Mouse (Mus musculus) lung, postnatal 0 days (tissue): ENCODE measurements around the gene Eml6. TPM values are rescaled to one million over a fixed set of nuclear protein-coding genes. Genes with fewer than 3 reads are reported as not detected.

Source experiments
- ATAC-seq: fragments of 200-750 bp; cut with Nextera tagmentation; 2 replicates; pipeline ENCODE4 v1.8.0; 2017; ENCODE audit warnings: moderate library complexity
- DNase-seq: peaks from one replicate; pipeline ENCODE4 v3.0.0-alpha.2; 2016; ENCODE audit warnings: low spot score
- H3K27ac ChIP-seq: fragments of 300-500 bp; sonication (generic); 2 replicates; pipeline ENCODE4 v1.5.1; 2014; ENCODE audit warnings: antibody characterized with exemption, mild to moderate bottlenecking, low read length, mixed read lengths
- H3K27me3 ChIP-seq: fragments of 300-500 bp; sonication (generic); replicated peaks from 2 replicates; pipeline ENCODE4 v1.6.1; 2014; ENCODE audit warnings: low read length, mixed read lengths; ENCODE audit not compliant: insufficient read depth
- H3K36me3 ChIP-seq: fragments of 300-500 bp; sonication (generic); 2 replicates; pipeline ENCODE4 v1.6.1; 2014; ENCODE audit warnings: low read length, mixed read lengths; ENCODE audit not compliant: insufficient read depth
- H3K4me1 ChIP-seq: fragments of 300-500 bp; sonication (generic); 2 replicates; pipeline ENCODE4 v1.6.1; 2014; ENCODE audit warnings: antibody characterized with exemption, low read depth, low read length, mixed read lengths; ENCODE audit not compliant: insufficient read depth
- H3K4me2 ChIP-seq: fragments of 300-500 bp; sonication (generic); replicated peaks from 2 replicates; pipeline ENCODE4 v1.6.1; 2014; ENCODE audit warnings: low read depth, mild to moderate bottlenecking, low read length, moderate library complexity, mixed read lengths
- H3K4me3 ChIP-seq: fragments of 300-500 bp; sonication (generic); 2 replicates; pipeline ENCODE4 v1.5.1; 2014; ENCODE audit warnings: low read depth, low read length
- H3K9ac ChIP-seq: fragments of 300-500 bp; sonication (generic); replicated peaks from 2 replicates; pipeline ENCODE4 v1.6.1; 2014; ENCODE audit warnings: low read depth, mild to moderate bottlenecking
- H3K9me3 ChIP-seq: fragments of 300-500 bp; sonication (generic); 2 replicates; pipeline ENCODE4 v1.6.1; 2016; ENCODE audit warnings: low read length, mixed read lengths
- CTCF ChIP-seq: IDR thresholded peaks from 2 replicates; pipeline ENCODE4 v1.5.1; 2016; ENCODE audit warnings: antibody characterized with exemption, mild to moderate bottlenecking
- EP300 ChIP-seq: IDR thresholded peaks from 2 replicates; pipeline ENCODE4 v1.6.1; 2016; ENCODE audit warnings: antibody characterized with exemption, mild to moderate bottlenecking, control low read depth
- WGBS: fragments of 180-500 bp; shearing (Covaris S2); extraction: QIAGEN DNeasy Blood & Tissue Kit; methylation state at CpG from one replicate; pipeline ENCODE4 v1.1.7; 2014; 5-methylcytosine and 5-hydroxymethylcytosine counted together
- polyA plus RNA-seq: library from polyadenylated mRNA; unstranded; fragments of >200 nt; fragmentation: Nextera tagmentation; extraction: Ambion mirVana; gene quantifications from 2 replicates; pipeline ENCODE4 v1.2.1, GENCODE M21; 2015

Gene Eml6
- polyA plus RNA-seq, 1 experiment from 2014 or later: 0.39 TPM

GRCm38 (mm10) chr11:29801432-29802427, 224.1 kb downstream of the Eml6 start:
- H3K27me3 ChIP-seq: no peaks in the 10 kb centered on the region
- no peaks in the 10 kb centered on the region for H3K4me1 ChIP-seq
- no peaks in the 10 kb centered on the region for H3K9me3 ChIP-seq
- no peak overlapping the region for H3K27ac ChIP-seq
- TF ChIP-seq CTCF (no peak), EP300 (no peak)
- H3K4me2 ChIP-seq: no peak overlapping the region
- H3K4me3 ChIP-seq: no peak overlapping the region
- 71% methylated on average over 2 of the region's 2 CpGs for WGBS
- DNase-seq (no peak), ATAC-seq (no peak)
- H3K36me3 ChIP-seq: no peaks in the 10 kb centered on the region
- no peak overlapping the region for H3K9ac ChIP-seq

GRCm38 (mm10) chr11:29799839-29800238, 226.0 kb downstream of the Eml6 start:
- TF ChIP-seq CTCF (no peak), EP300 (no peak)
- H3K9me3 ChIP-seq: no peaks in the 10 kb centered on the region
- no peak overlapping the region for H3K4me3 ChIP-seq
- ATAC-seq: no peak
- no peak overlapping the region for H3K9ac ChIP-seq
- no peak overlapping the region for H3K27ac ChIP-seq
- no peaks in the 10 kb centered on the region for H3K36me3 ChIP-seq
- H3K4me1 ChIP-seq: no peaks in the 10 kb centered on the region
- no peaks in the 10 kb centered on the region for H3K27me3 ChIP-seq
- no peak overlapping the region for H3K4me2 ChIP-seq
- 70% methylated on average over 1 of the region's 1 CpGs for WGBS
- DNase-seq: no peak

DNA sequence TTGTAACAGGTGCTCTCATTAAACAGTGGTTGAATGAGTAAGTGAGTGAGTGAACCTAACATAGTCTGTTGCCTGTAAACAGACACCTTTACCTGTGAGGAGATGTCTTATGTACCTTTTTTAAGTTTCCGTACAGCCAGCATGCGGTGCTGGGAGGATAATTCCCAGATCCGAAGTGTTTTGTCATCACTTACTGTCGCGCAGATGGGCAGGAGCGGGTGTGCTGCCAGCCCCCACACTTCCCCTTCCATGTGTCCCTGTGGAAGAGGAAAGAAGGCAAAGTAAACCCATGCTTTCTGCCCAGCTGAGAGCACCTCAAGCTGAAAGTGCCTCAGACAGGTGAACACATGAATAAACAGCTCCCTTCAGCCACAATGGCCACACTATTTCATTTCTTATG, 230.7 kb downstream of the Eml6 start:
- WGBS: 85% methylated on average over 6 of the region's 6 CpGs
- Histone ChIP-seq H3K4me1 (no peaks in the 10 kb centered on the region), H3K4me3 (no peak overlapping the region), H3K9ac (no peak overlapping the region), H3K9me3 (no peaks in the 10 kb centered on the region), H3K27me3 (no peaks in the 10 kb centered on the region), H3K27ac (no peak overlapping the region), H3K36me3 (no peaks in the 10 kb centered on the region), H3K4me2 (no peak overlapping the region)
- ATAC-seq: no peak
- TF ChIP-seq CTCF (no peak), EP300 (no peak)
- DNase-seq: no peak

DNA sequence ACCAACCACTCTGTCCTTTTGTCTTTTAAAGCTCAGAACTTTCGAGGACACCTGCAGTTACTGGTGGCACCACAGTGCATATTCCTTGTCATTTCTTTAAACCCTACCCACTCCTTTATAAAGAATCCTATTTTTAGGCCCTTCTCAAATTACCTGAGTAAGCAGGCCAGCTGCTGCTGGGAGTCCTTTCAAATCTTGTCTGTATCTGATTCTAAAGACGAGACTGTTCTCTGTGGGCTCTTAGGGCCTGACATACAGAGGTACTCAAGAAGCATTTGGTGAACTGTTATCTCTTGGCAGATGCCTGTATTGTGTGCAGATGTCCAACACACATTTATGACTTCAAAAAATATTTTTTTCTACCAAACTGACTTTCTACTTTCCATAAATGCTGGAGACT, 231.4 kb downstream of the Eml6 start:
- DNase-seq (no peak), ATAC-seq (no peak)
- Histone ChIP-seq H3K4me1 (no peaks in the 10 kb centered on the region), H3K9ac (no peak overlapping the region), H3K36me3 (no peaks in the 10 kb centered on the region), H3K4me2 (no peak overlapping the region), H3K27me3 (no peaks in the 10 kb centered on the region), H3K9me3 (no peaks in the 10 kb centered on the region), H3K4me3 (no peak overlapping the region), H3K27ac (no peak overlapping the region)
- WGBS: 39% methylated on average over 2 of the region's 2 CpGs
- TF ChIP-seq CTCF: no peak
- no peak for TF ChIP-seq EP300

GRCm38 (mm10) chr11:29790796-29791195, 235.0 kb downstream of the Eml6 start:
- no peak for ATAC-seq

GRCm38 (mm10) chr11:29788921-29789638, 236.8 kb downstream of the Eml6 start:
- H3K4me1 ChIP-seq: no peaks in the 10 kb centered on the region
- ATAC-seq (no peak), DNase-seq (no peak)
- no peaks in the 10 kb centered on the region for H3K9me3 ChIP-seq
- H3K4me3 ChIP-seq: no peak overlapping the region
- TF ChIP-seq EP300 (no peak), CTCF (no peak)
- 66% methylated on average over 6 of the region's 6 CpGs for WGBS
- no peaks in the 10 kb centered on the region for H3K27me3 ChIP-seq
- H3K27ac ChIP-seq: no peak overlapping the region
- no peaks in the 10 kb centered on the region for H3K36me3 ChIP-seq
- no peak overlapping the region for H3K4me2 ChIP-seq
- no peak overlapping the region for H3K9ac ChIP-seq

More at GRCm38 (mm10) chr11:29790796-29791195, 235.0 kb downstream of the Eml6 start:
- Histone ChIP-seq H3K27me3 (no peaks in the 10 kb centered on the region), H3K9ac (no peak overlapping the region), H3K4me2 (no peak overlapping the region), H3K36me3 (no peaks in the 10 kb centered on the region), H3K4me1 (no peaks in the 10 kb centered on the region), H3K27ac (no peak overlapping the region), H3K9me3 (no peaks in the 10 kb centered on the region), H3K4me3 (no peak overlapping the region)
- no peak for DNase-seq
- WGBS: 89% methylated on average over 2 of the region's 2 CpGs
- TF ChIP-seq EP300: no peak
- TF ChIP-seq CTCF: no peak
